Mouse (Mus musculus) lung, postnatal 0 days (tissue): ENCODE measurements around the gene Snx3. TPM values are rescaled to one million over a fixed set of nuclear protein-coding genes. Genes with fewer than 3 reads are reported as not detected.

ENCODE experiments used
- ATAC-seq: fragments of 200-750 bp; cut with Nextera tagmentation; 2 replicates; pipeline ENCODE4 v1.8.0; 2017; ENCODE audit warnings: moderate library complexity
- DNase-seq: peaks from one replicate; pipeline ENCODE4 v3.0.0-alpha.2; 2016; ENCODE audit warnings: low spot score
- H3K27ac ChIP-seq: fragments of 300-500 bp; sonication (generic); 2 replicates; pipeline ENCODE4 v1.5.1; 2014; ENCODE audit warnings: antibody characterized with exemption, mild to moderate bottlenecking, low read length, mixed read lengths
- H3K27me3 ChIP-seq: fragments of 300-500 bp; sonication (generic); replicated peaks from 2 replicates; pipeline ENCODE4 v1.6.1; 2014; ENCODE audit warnings: low read length, mixed read lengths; ENCODE audit not compliant: insufficient read depth
- H3K36me3 ChIP-seq: fragments of 300-500 bp; sonication (generic); 2 replicates; pipeline ENCODE4 v1.6.1; 2014; ENCODE audit warnings: low read length, mixed read lengths; ENCODE audit not compliant: insufficient read depth
- H3K4me1 ChIP-seq: fragments of 300-500 bp; sonication (generic); 2 replicates; pipeline ENCODE4 v1.6.1; 2014; ENCODE audit warnings: antibody characterized with exemption, low read depth, low read length, mixed read lengths; ENCODE audit not compliant: insufficient read depth
- H3K4me2 ChIP-seq: fragments of 300-500 bp; sonication (generic); replicated peaks from 2 replicates; pipeline ENCODE4 v1.6.1; 2014; ENCODE audit warnings: low read depth, mild to moderate bottlenecking, low read length, moderate library complexity, mixed read lengths
- H3K4me3 ChIP-seq: fragments of 300-500 bp; sonication (generic); 2 replicates; pipeline ENCODE4 v1.5.1; 2014; ENCODE audit warnings: low read depth, low read length
- H3K9ac ChIP-seq: fragments of 300-500 bp; sonication (generic); replicated peaks from 2 replicates; pipeline ENCODE4 v1.6.1; 2014; ENCODE audit warnings: low read depth, mild to moderate bottlenecking
- H3K9me3 ChIP-seq: fragments of 300-500 bp; sonication (generic); 2 replicates; pipeline ENCODE4 v1.6.1; 2016; ENCODE audit warnings: low read length, mixed read lengths
- CTCF ChIP-seq: IDR thresholded peaks from 2 replicates; pipeline ENCODE4 v1.5.1; 2016; ENCODE audit warnings: antibody characterized with exemption, mild to moderate bottlenecking
- EP300 ChIP-seq: IDR thresholded peaks from 2 replicates; pipeline ENCODE4 v1.6.1; 2016; ENCODE audit warnings: antibody characterized with exemption, mild to moderate bottlenecking, control low read depth
- WGBS: fragments of 180-500 bp; shearing (Covaris S2); extraction: QIAGEN DNeasy Blood & Tissue Kit; methylation state at CpG from one replicate; pipeline ENCODE4 v1.1.7; 2014; 5-methylcytosine and 5-hydroxymethylcytosine counted together
- polyA plus RNA-seq: library from polyadenylated mRNA; unstranded; fragments of >200 nt; fragmentation: Nextera tagmentation; extraction: Ambion mirVana; gene quantifications from 2 replicates; pipeline ENCODE4 v1.2.1, GENCODE M21; 2015

Snx3 gene
- polyA plus RNA-seq, 1 experiment from 2014 or later: 317 TPM

GRCm38 (mm10) chr10:42464805-42465204, 37.0 kb upstream of the Snx3 start:
- no peaks in the 10 kb centered on the region for H3K4me1 ChIP-seq

GRCm38 (mm10) chr10:42474946-42475514, 26.8 kb upstream of the Snx3 start:
- no peak overlapping the region for H3K9ac ChIP-seq
- ATAC-seq (no peak), DNase-seq (no peak)
- WGBS: 80% methylated on average over 6 of the region's 6 CpGs
- no peaks in the 10 kb centered on the region for H3K9me3 ChIP-seq
- H3K36me3 ChIP-seq: no peaks in the 10 kb centered on the region
- peaks cover 6% of the 10 kb centered on the region for H3K4me1 ChIP-seq
- H3K4me3 ChIP-seq: no peak overlapping the region
- no peak overlapping the region for H3K4me2 ChIP-seq
- TF ChIP-seq EP300 (no peak), CTCF (no peak)
- H3K27ac ChIP-seq: no peak overlapping the region
- H3K27me3 ChIP-seq: no peaks in the 10 kb centered on the region

More at GRCm38 (mm10) chr10:42464805-42465204, 37.0 kb upstream of the Snx3 start:
- H3K9me3 ChIP-seq: no peaks in the 10 kb centered on the region
- no peaks in the 10 kb centered on the region for H3K27me3 ChIP-seq
- ATAC-seq (peak; percentile 26; the same call in 1 of the 2 replicates), DNase-seq (peak; percentile 14)
- H3K4me2 ChIP-seq: no peak overlapping the region
- H3K27ac ChIP-seq: peak overlapping the region; percentile 51; the same call in 1 of the 2 replicates
- no peak for TF ChIP-seq EP300
- TF ChIP-seq CTCF: no peak
- H3K9ac ChIP-seq: no peak overlapping the region
- WGBS: 64% methylated on average over 14 of the region's 14 CpGs
- H3K4me3 ChIP-seq: no peak overlapping the region
- 0 out of 2 replicates have a peak, but pooled peaks cover 2% of the 10 kb centered on the region for H3K36me3 ChIP-seq

GRCm38 (mm10) chr10:42476774-42477475, 24.9 kb upstream of the Snx3 start:
- Histone ChIP-seq H3K9ac (no peak overlapping the region), H3K4me1 (peaks cover 6% of the 10 kb centered on the region), H3K27ac (peak overlapping the region; percentile 93), H3K27me3 (no peaks in the 10 kb centered on the region), H3K4me3 (no peak overlapping the region), H3K36me3 (no peaks in the 10 kb centered on the region), H3K4me2 (peak overlapping the region; percentile 81; the same call in 1 of the 2 replicates), H3K9me3 (no peaks in the 10 kb centered on the region)
- DNase-seq: peak; percentile 59
- ATAC-seq: no peak
- TF ChIP-seq EP300 (peak; percentile 61), CTCF (peak; percentile 23)
- 77% methylated on average over 10 of the region's 10 CpGs for WGBS

GRCm38 (mm10) chr10:42477550-42478340, 24.1 kb upstream of the Snx3 start:
- H3K27ac ChIP-seq: peak overlapping the region; percentile 93
- WGBS: 7% methylated on average over 25 of the region's 25 CpGs
- TF ChIP-seq CTCF (no peak), EP300 (no peak)
- H3K4me1 ChIP-seq: peaks cover 6% of the 10 kb centered on the region
- no peaks in the 10 kb centered on the region for H3K36me3 ChIP-seq
- no peak for DNase-seq
- H3K9me3 ChIP-seq: no peaks in the 10 kb centered on the region
- no peaks in the 10 kb centered on the region for H3K27me3 ChIP-seq
- H3K4me3 ChIP-seq: peak overlapping the region; percentile 79
- H3K4me2 ChIP-seq: peak overlapping the region; percentile 81
- peak overlapping the region; percentile 83 for H3K9ac ChIP-seq
- peak; percentile 25 for ATAC-seq

GRCm38 (mm10) chr10:42478341-42478720, 23.5 kb upstream of the Snx3 start, which contains the start of gene Afg1l:
Gene Afg1l, minus strand, starts transcription at chr10:42478565.
- H3K4me3 ChIP-seq: peak within 1 kb of the TSS; percentile 79
- no peaks in the 10 kb centered on the region for H3K9me3 ChIP-seq
- H3K36me3 ChIP-seq: no peaks in the 10 kb centered on the region
- H3K27me3 ChIP-seq: no peaks in the 10 kb centered on the region
- WGBS: under 1% methylated on average over 29 of the region's 29 CpGs
- peak within 1 kb of the TSS; percentile 83 for H3K9ac ChIP-seq
- H3K27ac ChIP-seq: peak within 1 kb of the TSS; percentile 93
- ATAC-seq (peak; percentile 96), DNase-seq (peak; percentile 98)
- H3K4me2 ChIP-seq: peak within 1 kb of the TSS; percentile 81
- TF ChIP-seq CTCF (peak; percentile 52), EP300 (peak; percentile 61; the same call in 1 of the 2 replicates)
- peaks cover 6% of the 10 kb centered on the region for H3K4me1 ChIP-seq

GRCm38 (mm10) chr10:42480719-42481118, 21.1 kb upstream of the Snx3 start:
- Histone ChIP-seq H3K27ac (no peak overlapping the region), H3K9ac (no peak overlapping the region), H3K4me1 (peaks cover 6% of the 10 kb centered on the region), H3K4me3 (no peak overlapping the region), H3K9me3 (no peaks in the 10 kb centered on the region), H3K27me3 (no peaks in the 10 kb centered on the region), H3K36me3 (no peaks in the 10 kb centered on the region), H3K4me2 (no peak overlapping the region)
- 70% methylated on average over 4 of the region's 4 CpGs for WGBS
- ATAC-seq: no peak
- TF ChIP-seq CTCF (no peak), EP300 (no peak)
- DNase-seq: no peak
